Mouse (Mus musculus) adrenal gland, postnatal 10 days (tissue): ENCODE data around the gene Slc16a5. TPM values are rescaled to one million over a fixed set of nuclear protein-coding genes. Genes with fewer than 3 reads are reported as not detected.

Experiments used
- DNase-seq: peaks from one replicate; pipeline ENCODE4 v3.0.0; 2021; ENCODE audit warnings: mixed read lengths
- microRNA-seq: library from miRNA; unstranded; fragments of <30 nt; microRNA quantifications from one replicate; pipeline ENCODE4 v1.2.0, GENCODE M21; 2021
- total RNA-seq, 2 experiments: library from RNA; stranded (reverse); gene quantifications; 2 replicates each; pipeline ENCODE4 v1.2.3; 2021

Slc16a5 gene
- total RNA-seq, 2 experiments from 2014 or later, result 0.88 to 3.5 TPM

GRCm38 (mm10) chr11:115514238-115514663, 52.0 kb downstream of the Slc16a5 start, which contains the start of gene Jpt1:
Gene Jpt1, minus strand, starts transcription at chr11:115514387.
- peak; percentile 97 for DNase-seq

- no peak for DNase-seq
These were observed 52.7 kb downstream of the Slc16a5 start for GRCm38 (mm10) chr11:115515021-115515420.

- no peak for DNase-seq
These were observed 54.7 kb downstream of the Slc16a5 start for GRCm38 (mm10) chr11:115516942-115517341.

- no peak for DNase-seq
These were observed 56.4 kb downstream of the Slc16a5 start for GRCm38 (mm10) chr11:115518693-115519092.

- DNase-seq, result no peak
These were observed 57.3 kb downstream of the Slc16a5 start for GRCm38 (mm10) chr11:115519581-115519980.

GRCm38 (mm10) chr11:115520218-115520617, 57.9 kb downstream of the Slc16a5 start:
- DNase-seq, result no peak

GRCm38 (mm10) chr11:115521080-115521479, 58.8 kb downstream of the Slc16a5 start:
- DNase-seq, result no peak

GRCm38 (mm10) chr11:115522238-115522637, 60.0 kb downstream of the Slc16a5 start:
- DNase-seq, result no peak

GRCm38 (mm10) chr11:115522703-115523102, 60.4 kb downstream of the Slc16a5 start:
- DNase-seq, result no peak

Small RNA genes lying within 50 kb of the gene (microRNA-seq; reads per million reads assigned to microRNA genes)
- not detected for gene Mir3968

Other genes with a start within 250 kb of the Slc16a5 start
- under 1 TPM; 0.61 to 0.75 TPM for gene Grin2c, start 195.2 kb upstream of the Slc16a5 start, total RNA-seq
- 100 to 1,000 TPM; 368 to 383 TPM for gene Fdxr, start 185.4 kb upstream of the Slc16a5 start, total RNA-seq
- 10 to 100 TPM; 12.7 to 16.1 TPM for gene Fads6, start 164.8 kb upstream of the Slc16a5 start, total RNA-seq
- not detected for gene Otop2, start 155.3 kb upstream of the Slc16a5 start, total RNA-seq
- under 1 TPM; 0.39 to 1.00 TPM for gene Ush1g, start 140.4 kb upstream of the Slc16a5 start, total RNA-seq
- gene Otop3, start 127.7 kb upstream of the Slc16a5 start, total RNA-seq, result under 1 TPM in 1 of 2 experiments, not detected in 1; 0.12 TPM
- gene Hid1, start 94.7 kb upstream of the Slc16a5 start, total RNA-seq, result 10 to 100 TPM; 18.7 to 19.8 TPM
- 10 to 100 TPM; 30.7 to 43.9 TPM for gene Cdr2l, start 80.6 kb upstream of the Slc16a5 start, total RNA-seq
- gene Mrpl58, start 58.7 kb upstream of the Slc16a5 start, total RNA-seq, result 100 to 1,000 TPM; 147 to 163 TPM
- 1,000 to 10,000 TPM in 1 of 2 experiments, 100 to 1,000 TPM in 1; 968 to 1,066 TPM for gene Atp5h, start 42.5 kb upstream of the Slc16a5 start, total RNA-seq
- 10 to 100 TPM; 36.4 to 48.6 TPM for gene Kctd2, start 42.3 kb upstream of the Slc16a5 start, total RNA-seq
- gene Trim80, start 21.9 kb upstream of the Slc16a5 start, total RNA-seq, result under 1 TPM in 1 of 2 experiments, not detected in 1; 0.21 TPM
- 1 to 10 TPM; 5.8 to 7.9 TPM for gene Armc7, start 13.2 kb downstream of the Slc16a5 start, total RNA-seq
- gene Nt5c, start 29.4 kb downstream of the Slc16a5 start, total RNA-seq, result 10 to 100 TPM; 70.2 to 70.9 TPM
- 100 to 1,000 TPM; 113 to 123 TPM for gene Jpt1, start 51.9 kb downstream of the Slc16a5 start, total RNA-seq
- gene Sumo2, start 73.8 kb downstream of the Slc16a5 start, total RNA-seq, result 100 to 1,000 TPM; 255 to 272 TPM
- gene Nup85, start 102.0 kb downstream of the Slc16a5 start, total RNA-seq, result 10 to 100 TPM; 44.4 to 48.7 TPM
- gene Mrps7, start 141.5 kb downstream of the Slc16a5 start, total RNA-seq, result 10 to 100 TPM; 92.1 to 92.6 TPM
- 10 to 100 TPM; 20.0 to 35.9 TPM for gene Gga3, start 141.6 kb downstream of the Slc16a5 start, total RNA-seq
- gene Mif4gd, start 150.5 kb downstream of the Slc16a5 start, total RNA-seq, result 100 to 1,000 TPM; 110 to 140 TPM
- 100 to 1,000 TPM; 169 to 231 TPM for gene Slc25a19, start 165.8 kb downstream of the Slc16a5 start, total RNA-seq
- 100 to 1,000 TPM in 1 of 2 experiments, 10 to 100 TPM in 1; 99.1 to 104 TPM for gene Grb2, start 246.1 kb downstream of the Slc16a5 start, total RNA-seq